15 mouse cellular contexts compared by ENCODE assay signal in the genomic region with DNA sequence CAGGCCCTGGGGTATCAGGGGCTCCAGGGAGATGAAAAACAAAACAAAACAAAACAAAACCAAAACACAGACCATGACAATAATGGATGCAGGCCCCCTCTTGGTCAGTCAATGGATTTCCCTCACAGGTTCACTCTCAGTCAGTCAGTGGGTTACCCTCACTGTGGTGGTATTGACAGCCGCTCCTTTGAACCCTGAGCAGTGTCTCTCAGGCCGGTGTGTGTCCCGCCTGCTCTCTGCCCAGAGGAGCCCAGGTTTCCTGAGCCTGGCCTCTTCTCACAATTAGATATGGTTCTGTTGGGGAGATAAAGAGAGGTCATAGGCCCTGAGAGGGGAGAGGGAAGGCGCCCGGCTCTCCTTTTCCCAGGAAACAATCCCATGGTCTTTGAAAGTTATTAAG.
DNase-seq lines count a peak whose midpoint lies in the region; ATAC-seq lines count a peak whose summit lies in the region.
"Had no signal": no experiment of that assay in that cellular context is flagged by ENCODE, and none has a peak within 500 bp of the region (broad histone marks: within the 10 kb centered on the region; RNA-seq: fewer than 3 reads in every experiment).

No protein-coding gene starts in this region.

- no peak overlapping the region for H3K4me2 ChIP-seq in hindbrain, embryonic 16.5 days (ENCODE audit: low read length)
- no peak overlapping the region for H3K4me2 ChIP-seq in midbrain, embryonic 15.5 days
- H3K4me2 ChIP-seq: forebrain, embryonic 12.5 days; hindbrain, embryonic 14.5 days; limb, embryonic 13.5 days; stomach, embryonic 15.5 days had no signal

- peaks cover 68% of the 10 kb centered on the region for H3K4me1 ChIP-seq in hindbrain, embryonic 10.5 days (replicated peaks)
- H3K4me1 ChIP-seq in hindbrain, embryonic 16.5 days (ENCODE audit: control insufficient read depth, insufficient read depth, low read depth, low read length): peaks cover 3% of the 10 kb centered on the region; the same call in 1 of the 2 replicates
- peaks cover 81% of the 10 kb centered on the region for H3K4me1 ChIP-seq in midbrain, embryonic 10.5 days
- no peaks in the 10 kb centered on the region; the same call in none of the 2 replicates for H3K4me1 ChIP-seq in midbrain, embryonic 15.5 days

- peak overlapping the region; percentile 75 for H3K27ac ChIP-seq in hindbrain, embryonic 10.5 days
- no peak overlapping the region for H3K27ac ChIP-seq in hindbrain, embryonic 16.5 days (ENCODE audit: low read depth, low read length)
- peak overlapping the region; percentile 74 for H3K27ac ChIP-seq in midbrain, embryonic 10.5 days (replicated peaks)
- H3K27ac ChIP-seq in midbrain, embryonic 15.5 days: no peak overlapping the region
- H3K27ac ChIP-seq: forebrain, embryonic 12.5 days; heart, adult 2 months; hindbrain, embryonic 14.5 days; limb, embryonic 13.5 days had no signal

- no peaks in the 10 kb centered on the region for H3K36me3 ChIP-seq in hindbrain, embryonic 10.5 days
- no peaks in the 10 kb centered on the region for H3K36me3 ChIP-seq in hindbrain, embryonic 16.5 days (ENCODE audit: control insufficient read depth, insufficient read depth, low read length)
- no peaks in the 10 kb centered on the region for H3K36me3 ChIP-seq in midbrain, embryonic 10.5 days
- no peaks in the 10 kb centered on the region for H3K36me3 ChIP-seq in midbrain, embryonic 15.5 days (replicated peaks)
- H3K36me3 ChIP-seq: forebrain, embryonic 12.5 days; limb, embryonic 13.5 days; stomach, embryonic 15.5 days had no signal

- WGBS in hindbrain, embryonic 10.5 days: 17% methylated on average over 5 of the region's 5 CpGs
- 26% methylated on average over 5 of the region's 5 CpGs for WGBS in hindbrain, embryonic 16.5 days
- 20% methylated on average over 5 of the region's 5 CpGs for WGBS in midbrain, embryonic 10.5 days
- WGBS in midbrain, embryonic 15.5 days: 20% methylated on average over 5 of the region's 5 CpGs

- H3K4me3 ChIP-seq in hindbrain, embryonic 10.5 days: no peak overlapping the region
- H3K4me3 ChIP-seq in hindbrain, embryonic 16.5 days (ENCODE audit: low read length): no peak overlapping the region
- no peak overlapping the region for H3K4me3 ChIP-seq in midbrain, embryonic 10.5 days
- H3K4me3 ChIP-seq in midbrain, embryonic 15.5 days: no peak overlapping the region
- H3K4me3 ChIP-seq: forebrain, embryonic 12.5 days; heart, adult 2 months; limb, embryonic 13.5 days; myocyte; stomach, embryonic 15.5 days had no signal

- no peak overlapping the region for H3K9ac ChIP-seq in hindbrain, embryonic 16.5 days (ENCODE audit: low read depth, low read length)
- no peak overlapping the region for H3K9ac ChIP-seq in midbrain, embryonic 15.5 days
- H3K9ac ChIP-seq: forebrain, embryonic 12.5 days; hindbrain, embryonic 14.5 days; limb, embryonic 13.5 days; stomach, embryonic 15.5 days had no signal

- no peak for ATAC-seq in hindbrain, embryonic 16.5 days
- ATAC-seq in midbrain, embryonic 15.5 days (replicated peaks): no peak

- peak; percentile 15 for DNase-seq in embryo, embryonic 10 days (ENCODE audit: low spot score)
- no peak for DNase-seq in embryo, embryonic 11 days
- DNase-seq in hindbrain, embryonic 10.5 days (ENCODE audit: low spot score): peak; percentile 49
- DNase-seq in midbrain, embryonic 10.5 days (ENCODE audit: low spot score): peak; percentile 60
- DNase-seq in ovary, adult 18-20 months (ENCODE audit: low spot score): no peak
- DNase-seq in cerebellum, adult 11-12 months: no peak

- H3K27me3 ChIP-seq in hindbrain, embryonic 10.5 days (ENCODE audit: insufficient read depth, poor library complexity, severe bottlenecking): peaks cover 39% of the 10 kb centered on the region
- H3K27me3 ChIP-seq in hindbrain, embryonic 16.5 days (replicated peaks; ENCODE audit: control insufficient read depth, insufficient read depth, low read length): no peaks in the 10 kb centered on the region
- H3K27me3 ChIP-seq in midbrain, embryonic 10.5 days (ENCODE audit: low read depth, poor library complexity, severe bottlenecking): peaks cover 35% of the 10 kb centered on the region
- H3K27me3 ChIP-seq in midbrain, embryonic 15.5 days (replicated peaks): no peaks in the 10 kb centered on the region
- H3K27me3 ChIP-seq: Patski; stomach, embryonic 15.5 days had no signal

- H3K9me3 ChIP-seq in hindbrain, embryonic 10.5 days: peaks cover 3% of the 10 kb centered on the region; the same call in 1 of the 2 replicates
- no peaks in the 10 kb centered on the region; the same call in 1 of the 2 replicates for H3K9me3 ChIP-seq in hindbrain, embryonic 16.5 days (ENCODE audit: control insufficient read depth, low read length)
- no peaks in the 10 kb centered on the region for H3K9me3 ChIP-seq in midbrain, embryonic 10.5 days (replicated peaks)
- no peaks in the 10 kb centered on the region for H3K9me3 ChIP-seq in midbrain, embryonic 15.5 days
- H3K9me3 ChIP-seq: forebrain, embryonic 12.5 days; limb, embryonic 13.5 days; stomach, embryonic 15.5 days had no signal

Comparison
In these comparisons a context has a peak if more than half of its experiments do, and no peak if none do; other contexts are left out.
1. DNase-seq: peak in embryo, embryonic 10 days (single experiment), hindbrain, embryonic 10.5 days (single experiment) and midbrain, embryonic 10.5 days (single experiment); none in embryo, embryonic 11 days (single experiment), ovary, adult 18-20 months (single experiment) and cerebellum, adult 11-12 months (single experiment).
2. H3K27ac ChIP-seq: peak in hindbrain, embryonic 10.5 days (single experiment) and midbrain, embryonic 10.5 days (single experiment); none in hindbrain, embryonic 16.5 days (single experiment) and midbrain, embryonic 15.5 days (single experiment).